Mouse (Mus musculus) bone marrow macrophage, adult 2 months (primary cell): ENCODE data around the gene Afg1l. TPM values are rescaled to one million over a fixed set of nuclear protein-coding genes. Genes with fewer than 3 reads are reported as not detected.

Experiments
- H3K27ac ChIP-seq: 2 replicates; pipeline ENCODE4 v1.5.1; 2012; ENCODE audit warnings: low read depth, low read length; ENCODE audit not compliant: insufficient read depth
- H3K4me1 ChIP-seq: 2 replicates; pipeline ENCODE4 v1.6.1; 2012; ENCODE audit warnings: low read length; ENCODE audit not compliant: control insufficient read depth, insufficient read depth
- H3K4me3 ChIP-seq: 2 replicates; pipeline ENCODE4 v1.5.1; 2012; ENCODE audit warnings: mild to moderate bottlenecking, low read length, moderate library complexity; ENCODE audit not compliant: insufficient read depth
- CTCF ChIP-seq: IDR thresholded peaks from 2 replicates; pipeline ENCODE4 v1.5.1; 2012; ENCODE audit warnings: low read depth, mild to moderate bottlenecking, low read length, moderate library complexity
- POLR2A ChIP-seq: IDR thresholded peaks from 2 replicates; pipeline ENCODE4 v1.6.1; 2012; ENCODE audit warnings: mild to moderate bottlenecking, low read depth, low read length, borderline replicate concordance
- polyA plus RNA-seq: library from polyadenylated mRNA; stranded (reverse); fragments of >200 nt; gene quantifications from 2 replicates; pipeline ENCODE4 v1.2.4, GENCODE M21; 2012; ENCODE audit not compliant: missing spikeins, insufficient read depth, insufficient read length

Afg1l gene
- polyA plus RNA-seq, 1 experiment, result 6.5 TPM

GRCm38 (mm10) chr10:42454266-42454665 lies 24.1 kb downstream of the Afg1l start:
- no peak for TF ChIP-seq CTCF
- H3K27ac ChIP-seq, result no peak overlapping the region
- H3K4me3 ChIP-seq, result no peak overlapping the region
- no peaks in the 10 kb centered on the region for H3K4me1 ChIP-seq

- Histone ChIP-seq H3K4me1 (peaks cover 3% of the 10 kb centered on the region; the same call in 1 of the 2 replicates), H3K27ac (no peak overlapping the region), H3K4me3 (no peak overlapping the region)
- TF ChIP-seq CTCF (no peak), POLR2A (no peak)
Measured at GRCm38 (mm10) chr10:42449672-42450071, 28.7 kb downstream of the Afg1l start.

- TF ChIP-seq CTCF (no peak), POLR2A (no peak)
- peaks cover 3% of the 10 kb centered on the region; the same call in 1 of the 2 replicates for H3K4me1 ChIP-seq
- no peak overlapping the region for H3K4me3 ChIP-seq
Measured at GRCm38 (mm10) chr10:42448371-42448770, 30.0 kb downstream of the Afg1l start.

GRCm38 (mm10) chr10:42446145-42446544 lies 32.2 kb downstream of the Afg1l start:
- no peak overlapping the region for H3K27ac ChIP-seq
- TF ChIP-seq CTCF (no peak), POLR2A (no peak)
- H3K4me1 ChIP-seq, result peaks cover 3% of the 10 kb centered on the region; the same call in 1 of the 2 replicates
- H3K4me3 ChIP-seq, result no peak overlapping the region

More at GRCm38 (mm10) chr10:42448371-42448770, 30.0 kb downstream of the Afg1l start:
- no peak overlapping the region for H3K27ac ChIP-seq

GRCm38 (mm10) chr10:42436842-42437805 lies 41.2 kb downstream of the Afg1l start:
- no peak overlapping the region for H3K27ac ChIP-seq
- peaks cover 2% of the 10 kb centered on the region for H3K4me1 ChIP-seq
- TF ChIP-seq CTCF (no peak), POLR2A (no peak)
- no peak overlapping the region for H3K4me3 ChIP-seq

DNA sequence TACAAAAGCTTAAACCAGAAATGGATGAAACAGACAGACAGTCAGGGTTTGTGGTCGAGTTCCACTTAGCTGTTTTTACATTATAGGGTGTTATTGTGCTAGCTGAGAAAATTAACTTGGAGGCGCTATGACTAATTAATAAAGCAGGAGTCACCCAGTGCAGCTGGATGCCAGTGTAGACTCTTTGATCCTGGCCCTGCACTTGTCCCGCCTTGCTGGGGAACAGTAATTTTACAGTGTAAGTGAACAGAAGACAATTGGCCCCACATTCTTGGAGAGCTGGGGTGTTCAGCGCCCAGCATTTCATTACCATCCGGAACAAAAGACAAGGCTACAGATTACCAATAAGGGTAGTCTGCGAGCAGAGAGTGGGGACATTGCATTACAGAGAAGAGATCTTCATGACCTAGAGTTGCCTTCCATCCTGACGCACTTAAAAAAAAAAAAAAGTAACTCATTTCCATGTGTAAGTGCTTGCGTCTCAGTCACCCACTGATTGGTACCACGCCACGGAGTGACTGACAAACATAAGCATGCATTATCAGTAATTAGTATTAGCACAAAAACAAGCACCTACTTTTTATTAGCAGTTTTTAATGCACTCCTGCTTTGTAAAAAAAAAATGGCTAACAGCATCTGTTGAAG lies 60.7 kb downstream of the Afg1l start:
- Histone ChIP-seq H3K4me3 (no peak overlapping the region), H3K27ac (no peak overlapping the region), H3K4me1 (peaks cover 10% of the 10 kb centered on the region)
- TF ChIP-seq POLR2A (no peak), CTCF (no peak)

GRCm38 (mm10) chr10:42415821-42416470 lies 62.4 kb downstream of the Afg1l start:
- Histone ChIP-seq H3K4me3 (no peak overlapping the region), H3K27ac (peak overlapping the region; percentile 44), H3K4me1 (peaks cover 10% of the 10 kb centered on the region)
- no peak for TF ChIP-seq POLR2A
- TF ChIP-seq CTCF, result no peak

- H3K27ac ChIP-seq, result no peak overlapping the region
- H3K4me1 ChIP-seq, result peaks cover 3% of the 10 kb centered on the region
- no peak for TF ChIP-seq CTCF
- H3K4me3 ChIP-seq, result no peak overlapping the region
Measured at GRCm38 (mm10) chr10:42410748-42411537, 67.4 kb downstream of the Afg1l start.

DNA sequence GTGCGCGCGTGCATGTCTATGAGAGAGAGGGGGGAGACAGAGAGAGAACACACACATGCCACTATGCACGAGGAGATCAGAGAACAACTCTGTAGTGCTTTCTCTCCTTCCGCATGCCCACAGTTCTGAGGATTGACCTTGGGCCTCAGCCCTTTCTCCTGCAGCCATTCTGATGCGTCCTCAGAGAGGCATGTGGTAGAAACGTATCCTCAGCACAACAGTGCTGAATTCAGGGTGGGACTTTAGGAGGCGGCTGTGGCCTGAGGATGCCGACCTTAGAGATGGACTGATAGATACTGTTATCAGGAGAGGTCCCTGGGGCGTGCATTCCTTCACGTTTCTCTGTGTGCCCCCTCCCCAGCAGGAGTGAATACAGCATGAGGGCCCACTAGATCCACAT lies 87.9 kb downstream of the Afg1l start:
- no peak overlapping the region for H3K4me3 ChIP-seq
- no peaks in the 10 kb centered on the region for H3K4me1 ChIP-seq
- TF ChIP-seq POLR2A (no peak), CTCF (no peak)
- no peak overlapping the region for H3K27ac ChIP-seq
